Mouse (Mus musculus): Measurements from ENCODE around the gene Fgfr2. TPM values are rescaled to one million over a fixed set of nuclear protein-coding genes. Genes with fewer than 3 reads are reported as not detected.
A peak's percentile ranks its signal among the peaks of the same experiment; 100 is the strongest.

Fgfr2 gene
- polyA plus RNA-seq, 1 experiment from 2014 or later, result 11.4 TPM

- H3K4me3 ChIP-seq (ENCODE audit: low read depth, low read length), result no peak overlapping the region
- H3K4me2 ChIP-seq (ENCODE audit: low read depth, low read length), result no peak overlapping the region
- H3K36me3 ChIP-seq (ENCODE audit: control insufficient read depth, insufficient read depth), result no peaks in the 10 kb centered on the region
- no peaks in the 10 kb centered on the region for H3K27me3 ChIP-seq (ENCODE audit: control insufficient read depth, insufficient read depth, low read depth, low read length)
- no peak for ATAC-seq (ENCODE audit: low read depth)
- no peak overlapping the region for H3K27ac ChIP-seq (ENCODE audit: low read length)
- no peak overlapping the region for H3K9ac ChIP-seq (ENCODE audit: low read depth, low read length)
- WGBS (ENCODE audit: insufficient replicate concordance), result 77% methylated on average over 6 of the region's 6 CpGs
- H3K4me1 ChIP-seq (ENCODE audit: control insufficient read depth, low read depth, low read length), result peaks cover 8% of the 10 kb centered on the region
- H3K9me3 ChIP-seq (replicated peaks; ENCODE audit: control insufficient read depth, low read length), result no peaks in the 10 kb centered on the region
Measured at GRCm38 (mm10) chr7:132853361-132853760, 269.8 kb downstream of the Fgfr2 start.

GRCm38 (mm10) chr7:132852173-132852844 lies 270.8 kb downstream of the Fgfr2 start, which contains the start of gene Eef1akmt2:
TSS of gene Eef1akmt2 (minus strand) at chr7:132852673.
- peak within 1 kb of the TSS; percentile 83 for H3K4me3 ChIP-seq (ENCODE audit: low read depth, low read length)
- H3K27ac ChIP-seq (ENCODE audit: low read length), result peak within 1 kb of the TSS; percentile 90
- no peaks in the 10 kb centered on the region for H3K9me3 ChIP-seq (replicated peaks; ENCODE audit: control insufficient read depth, low read length)
- H3K27me3 ChIP-seq (ENCODE audit: control insufficient read depth, insufficient read depth, low read depth, low read length), result no peaks in the 10 kb centered on the region
- H3K9ac ChIP-seq (ENCODE audit: low read depth, low read length), result peak within 1 kb of the TSS; percentile 86
- under 1% methylated on average over 37 of the region's 37 CpGs for WGBS (ENCODE audit: insufficient replicate concordance)
- H3K4me1 ChIP-seq (ENCODE audit: control insufficient read depth, low read depth, low read length), result peaks cover 8% of the 10 kb centered on the region
- ATAC-seq (ENCODE audit: low read depth), result peak; percentile 91
- peak within 1 kb of the TSS; percentile 74 for H3K4me2 ChIP-seq (ENCODE audit: low read depth, low read length)
- H3K36me3 ChIP-seq (ENCODE audit: control insufficient read depth, insufficient read depth), result no peaks in the 10 kb centered on the region

- ATAC-seq (ENCODE audit: low read depth), result no peak
- Histone ChIP-seq H3K27me3 (ENCODE audit: control insufficient read depth, insufficient read depth, low read depth, low read length) (no peaks in the 10 kb centered on the region), H3K4me1 (ENCODE audit: control insufficient read depth, low read depth, low read length) (no peaks in the 10 kb centered on the region), H3K4me2 (ENCODE audit: low read depth, low read length) (no peak overlapping the region), H3K27ac (ENCODE audit: low read length) (no peak overlapping the region), H3K9me3 (replicated peaks; ENCODE audit: control insufficient read depth, low read length) (no peaks in the 10 kb centered on the region), H3K4me3 (ENCODE audit: low read depth, low read length) (no peak overlapping the region), H3K36me3 (ENCODE audit: control insufficient read depth, insufficient read depth) (peaks cover 2% of the 10 kb centered on the region; the same call in 1 of the 2 replicates), H3K9ac (ENCODE audit: low read depth, low read length) (no peak overlapping the region)
- 56% methylated on average over 3 of the region's 3 CpGs for WGBS (ENCODE audit: insufficient replicate concordance)
Measured at GRCm38 (mm10) chr7:132843152-132843551, 280.0 kb downstream of the Fgfr2 start.

GRCm38 (mm10) chr7:132842455-132842854 lies 280.7 kb downstream of the Fgfr2 start:
- Histone ChIP-seq H3K9ac (ENCODE audit: low read depth, low read length) (no peak overlapping the region), H3K4me2 (ENCODE audit: low read depth, low read length) (no peak overlapping the region), H3K27ac (ENCODE audit: low read length) (no peak overlapping the region), H3K9me3 (replicated peaks; ENCODE audit: control insufficient read depth, low read length) (no peaks in the 10 kb centered on the region), H3K36me3 (ENCODE audit: control insufficient read depth, insufficient read depth) (peaks cover 2% of the 10 kb centered on the region; the same call in 1 of the 2 replicates), H3K4me3 (ENCODE audit: low read depth, low read length) (no peak overlapping the region), H3K27me3 (ENCODE audit: control insufficient read depth, insufficient read depth, low read depth, low read length) (no peaks in the 10 kb centered on the region), H3K4me1 (ENCODE audit: control insufficient read depth, low read depth, low read length) (no peaks in the 10 kb centered on the region)
- no peak for ATAC-seq (ENCODE audit: low read depth)
- WGBS (ENCODE audit: insufficient replicate concordance), result 79% methylated on average over 1 of the region's 1 CpGs

GRCm38 (mm10) chr7:132841287-132841686 lies 281.9 kb downstream of the Fgfr2 start:
- H3K4me2 ChIP-seq (ENCODE audit: low read depth, low read length), result no peak overlapping the region
- no peaks in the 10 kb centered on the region for H3K4me1 ChIP-seq (ENCODE audit: control insufficient read depth, low read depth, low read length)
- no peak overlapping the region for H3K4me3 ChIP-seq (ENCODE audit: low read depth, low read length)
- no peak overlapping the region for H3K9ac ChIP-seq (ENCODE audit: low read depth, low read length)
- WGBS (ENCODE audit: insufficient replicate concordance), result 59% methylated on average over 5 of the region's 5 CpGs
- no peaks in the 10 kb centered on the region for H3K36me3 ChIP-seq (ENCODE audit: control insufficient read depth, insufficient read depth)
- H3K9me3 ChIP-seq (replicated peaks; ENCODE audit: control insufficient read depth, low read length), result no peaks in the 10 kb centered on the region
- no peak for ATAC-seq (ENCODE audit: low read depth)
- no peaks in the 10 kb centered on the region for H3K27me3 ChIP-seq (ENCODE audit: control insufficient read depth, insufficient read depth, low read depth, low read length)
- no peak overlapping the region for H3K27ac ChIP-seq (ENCODE audit: low read length)

- Histone ChIP-seq H3K27me3 (ENCODE audit: control insufficient read depth, insufficient read depth, low read depth, low read length) (no peaks in the 10 kb centered on the region), H3K4me2 (ENCODE audit: low read depth, low read length) (no peak overlapping the region), H3K4me1 (ENCODE audit: control insufficient read depth, low read depth, low read length) (no peaks in the 10 kb centered on the region), H3K9me3 (replicated peaks; ENCODE audit: control insufficient read depth, low read length) (no peaks in the 10 kb centered on the region), H3K9ac (ENCODE audit: low read depth, low read length) (no peak overlapping the region), H3K27ac (ENCODE audit: low read length) (no peak overlapping the region), H3K36me3 (ENCODE audit: control insufficient read depth, insufficient read depth) (0 out of 2 replicates have a peak, but pooled peaks cover 2% of the 10 kb centered on the region), H3K4me3 (ENCODE audit: low read depth, low read length) (no peak overlapping the region)
- no peak for ATAC-seq (ENCODE audit: low read depth)
- WGBS (ENCODE audit: insufficient replicate concordance), result 75% methylated on average over 4 of the region's 4 CpGs
Measured at GRCm38 (mm10) chr7:132830955-132831354, 292.2 kb downstream of the Fgfr2 start.

- Histone ChIP-seq H3K36me3 (ENCODE audit: control insufficient read depth, insufficient read depth) (0 out of 2 replicates have a peak, but pooled peaks cover 2% of the 10 kb centered on the region), H3K4me3 (ENCODE audit: low read depth, low read length) (no peak overlapping the region), H3K27ac (ENCODE audit: low read length) (no peak overlapping the region), H3K9me3 (replicated peaks; ENCODE audit: control insufficient read depth, low read length) (no peaks in the 10 kb centered on the region), H3K4me1 (ENCODE audit: control insufficient read depth, low read depth, low read length) (no peaks in the 10 kb centered on the region), H3K27me3 (ENCODE audit: control insufficient read depth, insufficient read depth, low read depth, low read length) (no peaks in the 10 kb centered on the region), H3K9ac (ENCODE audit: low read depth, low read length) (no peak overlapping the region), H3K4me2 (ENCODE audit: low read depth, low read length) (no peak overlapping the region)
- no peak for ATAC-seq (ENCODE audit: low read depth)
- 5% methylated on average over 1 of the region's 1 CpGs for WGBS (ENCODE audit: insufficient replicate concordance)
Measured at GRCm38 (mm10) chr7:132824346-132825022, 298.7 kb downstream of the Fgfr2 start.

GRCm38 (mm10) chr7:132823832-132824231 lies 299.3 kb downstream of the Fgfr2 start:
- Histone ChIP-seq H3K9me3 (replicated peaks; ENCODE audit: control insufficient read depth, low read length) (no peaks in the 10 kb centered on the region), H3K4me3 (ENCODE audit: low read depth, low read length) (no peak overlapping the region), H3K27ac (ENCODE audit: low read length) (no peak overlapping the region), H3K27me3 (ENCODE audit: control insufficient read depth, insufficient read depth, low read depth, low read length) (no peaks in the 10 kb centered on the region), H3K9ac (ENCODE audit: low read depth, low read length) (no peak overlapping the region), H3K36me3 (ENCODE audit: control insufficient read depth, insufficient read depth) (0 out of 2 replicates have a peak, but pooled peaks cover 2% of the 10 kb centered on the region), H3K4me1 (ENCODE audit: control insufficient read depth, low read depth, low read length) (no peaks in the 10 kb centered on the region), H3K4me2 (ENCODE audit: low read depth, low read length) (no peak overlapping the region)
- no peak for ATAC-seq (ENCODE audit: low read depth)

- Histone ChIP-seq H3K4me1 (ENCODE audit: control insufficient read depth, low read depth, low read length) (no peaks in the 10 kb centered on the region), H3K27me3 (ENCODE audit: control insufficient read depth, insufficient read depth, low read depth, low read length) (no peaks in the 10 kb centered on the region), H3K4me2 (ENCODE audit: low read depth, low read length) (no peak overlapping the region), H3K4me3 (ENCODE audit: low read depth, low read length) (no peak overlapping the region), H3K9me3 (replicated peaks; ENCODE audit: control insufficient read depth, low read length) (no peaks in the 10 kb centered on the region), H3K9ac (ENCODE audit: low read depth, low read length) (no peak overlapping the region), H3K27ac (ENCODE audit: low read length) (no peak overlapping the region), H3K36me3 (ENCODE audit: control insufficient read depth, insufficient read depth) (no peaks in the 10 kb centered on the region)
- WGBS (ENCODE audit: insufficient replicate concordance), result 66% methylated on average over 3 of the region's 3 CpGs
- ATAC-seq (ENCODE audit: low read depth), result no peak
Measured at GRCm38 (mm10) chr7:132820692-132821091, 302.5 kb downstream of the Fgfr2 start.
